Mouse (Mus musculus) heart, embryonic 16.5 days (tissue): ENCODE measurements around the gene Smim27. TPM values are rescaled to one million over a fixed set of nuclear protein-coding genes. Genes with fewer than 3 reads are reported as not detected.

ENCODE experiments used
- ATAC-seq: fragments of 200-750 bp; cut with Nextera tagmentation; replicated peaks from 2 replicates; pipeline ENCODE4 v1.8.0; 2017; ENCODE audit warnings: moderate number of reproducible peaks; ENCODE audit not compliant: insufficient read depth, low FRiP score; ENCODE audit errors: extremely low read depth
- H3K27ac ChIP-seq: fragments of 300-500 bp; sonication (generic); 2 replicates; pipeline ENCODE4 v1.5.1; 2014; ENCODE audit warnings: mild to moderate bottlenecking, low read length, control low read depth, moderate library complexity
- H3K27me3 ChIP-seq: fragments of 300-500 bp; sonication (generic); 2 replicates; pipeline ENCODE4 v1.6.1; 2014; ENCODE audit warnings: low read length, mixed read lengths; ENCODE audit not compliant: control insufficient read depth, insufficient read depth
- H3K36me3 ChIP-seq: fragments of 300-500 bp; sonication (generic); 2 replicates; pipeline ENCODE4 v1.6.1; 2014; ENCODE audit not compliant: control insufficient read depth, insufficient read depth
- H3K4me1 ChIP-seq: fragments of 300-500 bp; sonication (generic); 2 replicates; pipeline ENCODE4 v1.6.1; 2014; ENCODE audit warnings: low read length, mixed read lengths; ENCODE audit not compliant: control insufficient read depth, insufficient read depth
- H3K4me2 ChIP-seq: fragments of 300-500 bp; sonication (generic); 2 replicates; pipeline ENCODE4 v1.6.1; 2014; ENCODE audit warnings: low read depth, mild to moderate bottlenecking, control low read depth, low read length
- H3K4me3 ChIP-seq: fragments of 300-500 bp; sonication (generic); 2 replicates; pipeline ENCODE4 v1.5.1; 2014; ENCODE audit warnings: mild to moderate bottlenecking, control low read depth, low read length
- H3K9ac ChIP-seq: fragments of 300-500 bp; sonication (generic); 2 replicates; pipeline ENCODE4 v1.6.1; 2014; ENCODE audit warnings: low read length, control low read depth
- H3K9me3 ChIP-seq: fragments of 300-500 bp; sonication (generic); replicated peaks from 2 replicates; pipeline ENCODE4 v1.6.1; 2016; ENCODE audit warnings: low read length; ENCODE audit not compliant: control insufficient read depth
- WGBS: fragments of 180-500 bp; shearing (Covaris S2); extraction: QIAGEN DNeasy Blood & Tissue Kit; methylation state at CpG from one replicate; pipeline ENCODE4 v1.1.7; 2014; 5-methylcytosine and 5-hydroxymethylcytosine counted together
- polyA plus RNA-seq: library from polyadenylated mRNA; unstranded; fragments of >200 nt; fragmentation: Nextera tagmentation; extraction: Ambion mirVana; gene quantifications from 2 replicates; pipeline ENCODE4 v1.2.1, GENCODE M21; 2015

Smim27 gene
- polyA plus RNA-seq, 1 experiment from 2014 or later, result 31.7 TPM

- H3K4me2 ChIP-seq, result no peak overlapping the region
- no peak overlapping the region for H3K4me3 ChIP-seq
- no peak for ATAC-seq
- H3K36me3 ChIP-seq, result no peaks in the 10 kb centered on the region
- H3K9me3 ChIP-seq, result no peaks in the 10 kb centered on the region
- no peaks in the 10 kb centered on the region; the same call in 1 of the 2 replicates for H3K4me1 ChIP-seq
- no peak overlapping the region for H3K27ac ChIP-seq
- H3K27me3 ChIP-seq, result no peaks in the 10 kb centered on the region
- H3K9ac ChIP-seq, result no peak overlapping the region
- 73% methylated on average over 8 of the region's 8 CpGs for WGBS
These were observed 25.3 kb upstream of the Smim27 start for GRCm38 (mm10) chr4:40244035-40244434.

- ATAC-seq, result no peak
- no peaks in the 10 kb centered on the region for H3K9me3 ChIP-seq
- no peak overlapping the region for H3K9ac ChIP-seq
- H3K36me3 ChIP-seq, result no peaks in the 10 kb centered on the region
- 88% methylated on average over 5 of the region's 5 CpGs for WGBS
- no peaks in the 10 kb centered on the region for H3K27me3 ChIP-seq
- no peak overlapping the region for H3K27ac ChIP-seq
- no peaks in the 10 kb centered on the region for H3K4me1 ChIP-seq
- no peak overlapping the region for H3K4me3 ChIP-seq
- no peak overlapping the region for H3K4me2 ChIP-seq
These were observed 18.4 kb upstream of the Smim27 start for GRCm38 (mm10) chr4:40250984-40251383.

DNA sequence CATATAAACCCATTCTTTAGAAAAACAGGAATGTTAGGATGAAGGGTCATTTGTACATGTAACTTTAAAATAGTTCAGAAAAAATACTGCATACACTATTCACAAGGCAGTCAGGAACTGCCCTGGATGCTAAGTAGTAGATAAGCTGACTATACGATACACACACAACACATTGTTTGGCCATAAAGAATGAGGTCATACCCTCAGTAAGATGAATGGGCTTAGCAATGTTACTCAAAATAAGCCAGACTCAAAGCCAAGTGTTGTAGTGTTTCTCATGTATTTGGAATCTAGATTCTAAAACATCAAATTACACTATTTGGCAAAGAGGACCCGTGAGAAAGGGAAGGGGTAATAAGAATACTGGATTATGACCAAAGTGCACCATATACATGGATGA lies 15.6 kb upstream of the Smim27 start:
- no peak overlapping the region for H3K4me2 ChIP-seq
- H3K9ac ChIP-seq, result no peak overlapping the region
- no peak overlapping the region for H3K27ac ChIP-seq
- 0 out of 2 replicates have a peak, but pooled peaks cover 2% of the 10 kb centered on the region for H3K36me3 ChIP-seq
- 34% methylated on average over 2 of the region's 2 CpGs for WGBS
- H3K27me3 ChIP-seq, result no peaks in the 10 kb centered on the region
- ATAC-seq, result 0 out of 2 replicates have a peak, but pooled peaks have one; percentile 55
- H3K4me1 ChIP-seq, result no peaks in the 10 kb centered on the region
- H3K4me3 ChIP-seq, result no peak overlapping the region
- no peaks in the 10 kb centered on the region for H3K9me3 ChIP-seq

- no peaks in the 10 kb centered on the region for H3K27me3 ChIP-seq
- no peak overlapping the region for H3K27ac ChIP-seq
- H3K4me2 ChIP-seq, result no peak overlapping the region
- peaks cover 5% of the 10 kb centered on the region; the same call in 1 of the 2 replicates for H3K36me3 ChIP-seq
- no peak overlapping the region for H3K4me3 ChIP-seq
- H3K9ac ChIP-seq, result no peak overlapping the region
- no peaks in the 10 kb centered on the region for H3K4me1 ChIP-seq
- H3K9me3 ChIP-seq, result no peaks in the 10 kb centered on the region
- 80% methylated on average over 8 of the region's 8 CpGs for WGBS
- no peak for ATAC-seq
These were observed 14.8 kb upstream of the Smim27 start for GRCm38 (mm10) chr4:40254385-40255103.

DNA sequence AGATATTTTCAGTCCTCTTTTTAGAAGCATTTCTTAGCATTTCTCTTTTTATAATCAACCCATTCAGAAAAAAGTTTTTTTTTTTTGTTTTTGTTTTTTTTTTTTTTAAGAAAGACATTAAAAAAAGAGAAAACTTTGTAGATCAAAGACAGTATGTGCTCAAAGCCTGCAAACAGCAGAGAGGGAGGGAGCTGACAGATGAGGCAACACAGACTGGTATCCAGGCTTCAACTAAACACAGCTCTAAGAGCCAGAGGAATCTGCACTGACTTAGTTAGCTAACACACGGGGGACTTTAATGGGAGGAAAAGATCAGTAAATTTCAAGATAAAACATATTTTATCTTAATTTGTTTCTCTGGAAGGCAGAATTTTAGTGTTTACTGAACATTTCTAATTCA lies 5.1 kb upstream of the Smim27 start:
- Histone ChIP-seq H3K4me2 (no peak overlapping the region), H3K36me3 (peaks cover 30% of the 10 kb centered on the region), H3K27ac (no peak overlapping the region), H3K4me3 (no peak overlapping the region), H3K9me3 (no peaks in the 10 kb centered on the region), H3K9ac (no peak overlapping the region; the same call in 1 of the 2 replicates), H3K4me1 (peaks cover 25% of the 10 kb centered on the region), H3K27me3 (no peaks in the 10 kb centered on the region)
- no peak for ATAC-seq
- 40% methylated on average over 1 of the region's 1 CpGs for WGBS

- H3K9me3 ChIP-seq, result no peaks in the 10 kb centered on the region
- WGBS, result 45% methylated on average over 7 of the region's 7 CpGs
- peak overlapping the region; percentile 99 for H3K27ac ChIP-seq
- H3K9ac ChIP-seq, result peak overlapping the region; percentile 90
- ATAC-seq, result no peak
- peak overlapping the region; percentile 81 for H3K4me2 ChIP-seq
- H3K4me1 ChIP-seq, result peaks cover 28% of the 10 kb centered on the region
- peak overlapping the region; percentile 81 for H3K4me3 ChIP-seq
- H3K27me3 ChIP-seq, result no peaks in the 10 kb centered on the region
- H3K36me3 ChIP-seq, result peaks cover 8% of the 10 kb centered on the region
These were observed 1.7 kb upstream of the Smim27 start for GRCm38 (mm10) chr4:40267681-40268080.

DNA sequence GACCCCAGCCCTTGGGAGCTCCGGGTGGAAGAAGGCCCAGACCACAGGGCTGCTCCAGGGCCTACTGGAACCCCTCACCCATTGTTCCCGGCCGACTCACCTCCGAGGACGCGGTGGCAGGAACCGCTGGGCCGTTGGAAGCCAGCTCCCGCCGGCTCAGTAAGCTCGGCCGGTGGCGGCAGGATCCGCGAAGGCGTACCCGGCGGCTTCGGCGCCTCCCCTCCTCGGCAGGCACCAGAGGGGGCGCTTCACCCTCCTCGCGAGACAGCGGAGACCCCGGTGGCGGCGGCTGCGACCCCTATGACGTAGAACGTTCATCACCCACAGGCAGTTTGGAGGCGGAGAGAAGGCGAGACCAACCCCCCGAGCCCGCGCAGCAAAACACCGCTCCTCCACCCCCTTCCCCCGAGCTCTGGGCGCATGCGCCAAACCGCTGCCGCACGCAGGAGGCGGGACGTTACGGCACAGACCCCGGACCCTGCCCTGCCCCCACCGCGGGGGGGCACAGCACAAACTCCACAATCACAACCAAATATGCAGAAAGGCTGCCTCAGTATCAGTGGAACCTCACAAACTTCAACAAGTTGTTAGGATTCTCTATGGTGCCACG lies 1.1 kb upstream of the Smim27 start:
- H3K27me3 ChIP-seq, result no peaks in the 10 kb centered on the region
- peak; percentile 81 for ATAC-seq
- peak overlapping the region; percentile 99 for H3K27ac ChIP-seq
- H3K36me3 ChIP-seq, result peaks cover 6% of the 10 kb centered on the region; the same call in 1 of the 2 replicates
- H3K9ac ChIP-seq, result peak overlapping the region; percentile 90
- peak overlapping the region; percentile 81 for H3K4me3 ChIP-seq
- WGBS, result under 1% methylated on average over 49 of the region's 50 CpGs
- no peaks in the 10 kb centered on the region for H3K9me3 ChIP-seq
- peak overlapping the region; percentile 81 for H3K4me2 ChIP-seq
- peaks cover 28% of the 10 kb centered on the region for H3K4me1 ChIP-seq

- ATAC-seq, result peak; percentile 7; the same call in 1 of the 2 replicates
- H3K36me3 ChIP-seq, result peaks cover 6% of the 10 kb centered on the region; the same call in 1 of the 2 replicates
- peak overlapping the region; percentile 81 for H3K4me2 ChIP-seq
- no peaks in the 10 kb centered on the region for H3K27me3 ChIP-seq
- peak overlapping the region; percentile 81 for H3K4me3 ChIP-seq
- peak overlapping the region; percentile 90 for H3K9ac ChIP-seq
- H3K9me3 ChIP-seq, result no peaks in the 10 kb centered on the region
- H3K4me1 ChIP-seq, result peaks cover 28% of the 10 kb centered on the region
- peak overlapping the region; percentile 99 for H3K27ac ChIP-seq
- WGBS, result 0% methylated on average over 16 of the region's 16 CpGs
These were observed 544 bp upstream of the Smim27 start for GRCm38 (mm10) chr4:40268835-40269234.

DNA sequence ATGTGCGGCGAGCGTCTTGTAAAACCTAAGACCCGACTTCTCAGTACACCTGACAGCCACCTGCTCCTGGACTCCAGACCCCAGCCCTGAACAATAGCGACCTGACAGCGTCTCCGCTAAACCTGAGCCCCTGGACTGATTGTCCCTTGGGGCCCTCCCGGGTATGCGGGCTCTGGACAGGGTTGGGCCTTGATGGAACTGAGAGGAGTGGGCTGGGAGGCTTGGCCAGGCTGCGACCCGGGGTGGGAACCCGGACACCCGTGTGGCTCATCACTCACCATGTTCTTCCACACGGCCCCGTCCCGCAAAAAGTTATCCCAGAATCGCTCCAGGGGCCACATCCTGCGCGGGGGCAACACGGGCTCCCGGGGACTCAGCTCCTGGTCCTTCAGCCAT lies 9.5 kb downstream of the Smim27 start:
- peak; percentile 42 for ATAC-seq
- peaks cover 16% of the 10 kb centered on the region; the same call in 1 of the 2 replicates for H3K36me3 ChIP-seq
- H3K4me2 ChIP-seq, result peak overlapping the region; percentile 78
- under 1% methylated on average over 21 of the region's 21 CpGs for WGBS
- peaks cover 12% of the 10 kb centered on the region for H3K4me1 ChIP-seq
- H3K4me3 ChIP-seq, result peak overlapping the region; percentile 99
- peak overlapping the region; percentile 93 for H3K27ac ChIP-seq
- no peaks in the 10 kb centered on the region for H3K27me3 ChIP-seq
- peak overlapping the region; percentile 98 for H3K9ac ChIP-seq
- H3K9me3 ChIP-seq, result no peaks in the 10 kb centered on the region
